Mouse (Mus musculus) common myeloid progenitor, adult 5-6 weeks (primary cell): ENCODE data around the gene Lyz2. TPM values are rescaled to one million over a fixed set of nuclear protein-coding genes. Genes with fewer than 3 reads are reported as not detected.

Experiments used
- total RNA-seq: library from RNA; stranded (forward); fragments of 200-1000, 187-1606 nt; gene quantifications from 2 replicates; pipeline ENCODE4 v1.2.3, GENCODE M21; 2017

Gene Lyz2
- total RNA-seq, 1 experiment from 2014 or later = 252 TPM

Other genes starting within 250 kb of the Lyz2 start
- gene Lrrc10, start 237.0 kb downstream of the Lyz2 start, total RNA-seq = not detected in 2 replicates
- 664 and 671 TPM in 2 replicates for gene Cct2, start 218.5 kb downstream of the Lyz2 start, total RNA-seq
- gene Frs2, start 133.8 kb downstream of the Lyz2 start, total RNA-seq = 17.5 and 24.8 TPM in 2 replicates
- 174 and 192 TPM in 2 replicates for gene Yeats4, start 57.8 kb downstream of the Lyz2 start, total RNA-seq
- gene 9530003J23Rik, start 43.6 kb downstream of the Lyz2 start, total RNA-seq = not detected in 2 replicates
- gene Lyz1, start 10.5 kb upstream of the Lyz2 start, total RNA-seq = not detected in 2 replicates
- 152 and 168 TPM in 2 replicates for gene Cpsf6, start 97.7 kb upstream of the Lyz2 start, total RNA-seq